9 mouse cellular contexts compared by ENCODE assay signal in genomic region chr1:38666111-38666765, GRCm38 (mm10). TPM values are rescaled to one million over a fixed set of nuclear protein-coding genes. Genes with fewer than 3 reads are reported as not detected.
DNase-seq lines count a peak whose midpoint lies in the region; ATAC-seq and TF ChIP-seq lines count a peak whose summit lies in the region.
"Had no signal": no experiment of that assay in that cellular context is flagged by ENCODE, and none has a peak within 500 bp of the region (broad histone marks: within the 10 kb centered on the region; RNA-seq: fewer than 3 reads in every experiment).

No protein-coding gene starts in this region.

- peak; percentile 3 for DNase-seq in liver, adult 2 months (ENCODE audit: extremely low read depth, low read depth, low spot score)
- DNase-seq in liver, postnatal 0 days, result no peak
- no peak for DNase-seq in limb, embryonic 10.5 days (ENCODE audit: low spot score)
- DNase-seq in thymus, postnatal 4 days, result no peak
- DNase-seq: cerebellum, postnatal 25 days had no signal

- TF ChIP-seq CTCF in liver, adult 2 months (IDR thresholded peaks at IDR 0.05; ENCODE audit: low read depth, low read length), result no peak
- no peak for TF ChIP-seq CTCF in liver, postnatal 0 days (IDR thresholded peaks at IDR 0.05; ENCODE audit: low read depth)
- TF ChIP-seq CTCF in small intestine, adult 2 months (IDR thresholded peaks at IDR 0.05; ENCODE audit: extremely low read depth, insufficient read length, insufficient replicate concordance, low read depth, low read length), result no peak

- no peak overlapping the region for H3K9ac ChIP-seq in liver, adult 2 months (ENCODE audit: low read depth, low read length)
- no peak overlapping the region for H3K9ac ChIP-seq in liver, postnatal 0 days (replicated peaks)
- H3K9ac ChIP-seq in intestine, embryonic 16.5 days (ENCODE audit: low read depth, low read length), result no peak overlapping the region
- H3K9ac ChIP-seq in midbrain, embryonic 13.5 days (replicated peaks), result no peak overlapping the region
- H3K9ac ChIP-seq: liver, embryonic 15.5 days had no signal

- no peaks in the 10 kb centered on the region for H3K27me3 ChIP-seq in liver, adult 2 months (ENCODE audit: control insufficient read depth, insufficient read depth, low read length)
- H3K27me3 ChIP-seq in liver, postnatal 0 days (ENCODE audit: insufficient read depth, low read length), result no peaks in the 10 kb centered on the region
- no peaks in the 10 kb centered on the region for H3K27me3 ChIP-seq in intestine, embryonic 16.5 days (replicated peaks; ENCODE audit: control insufficient read depth, insufficient read depth, low read length)
- H3K27me3 ChIP-seq in limb, embryonic 10.5 days (ENCODE audit: low read depth, poor library complexity, severe bottlenecking), result no peaks in the 10 kb centered on the region
- H3K27me3 ChIP-seq in small intestine, adult 2 months (ENCODE audit: control insufficient read depth, insufficient read depth, low read length), result no peaks in the 10 kb centered on the region
- no peaks in the 10 kb centered on the region for H3K27me3 ChIP-seq in midbrain, embryonic 13.5 days
- H3K27me3 ChIP-seq: liver, embryonic 15.5 days had no signal

- no peak overlapping the region for H3K4me3 ChIP-seq in liver, adult 2 months (ENCODE audit: insufficient read depth, low read depth, low read length)
- no peak overlapping the region for H3K4me3 ChIP-seq in liver, postnatal 0 days (ENCODE audit: low read depth, low read length)
- H3K4me3 ChIP-seq in intestine, embryonic 16.5 days (ENCODE audit: low read length), result no peak overlapping the region
- no peak overlapping the region for H3K4me3 ChIP-seq in limb, embryonic 10.5 days
- H3K4me3 ChIP-seq in small intestine, adult 2 months (ENCODE audit: low read depth, low read length), result no peak overlapping the region
- no peak overlapping the region for H3K4me3 ChIP-seq in midbrain, embryonic 13.5 days (replicated peaks)
- H3K4me3 ChIP-seq: liver, embryonic 15.5 days had no signal

- no peak for ATAC-seq in liver, postnatal 0 days
- peak; percentile 90 for ATAC-seq in intestine, embryonic 16.5 days
- ATAC-seq in midbrain, embryonic 13.5 days, result no peak

- H3K79me2 ChIP-seq in liver, adult 2 months (ENCODE audit: control insufficient read depth, insufficient read depth, low read length), result no peaks in the 10 kb centered on the region

- H3K36me3 ChIP-seq in liver, adult 2 months (ENCODE audit: control insufficient read depth, insufficient read depth, low read length), result no peaks in the 10 kb centered on the region
- H3K36me3 ChIP-seq in liver, postnatal 0 days (replicated peaks; ENCODE audit: insufficient read depth, low read length), result no peaks in the 10 kb centered on the region
- no peaks in the 10 kb centered on the region for H3K36me3 ChIP-seq in intestine, embryonic 16.5 days (ENCODE audit: control insufficient read depth, insufficient read depth, low read length)
- no peaks in the 10 kb centered on the region for H3K36me3 ChIP-seq in limb, embryonic 10.5 days
- H3K36me3 ChIP-seq in small intestine, adult 2 months (ENCODE audit: control insufficient read depth, insufficient read depth, low read length), result no peaks in the 10 kb centered on the region
- no peaks in the 10 kb centered on the region for H3K36me3 ChIP-seq in midbrain, embryonic 13.5 days
- H3K36me3 ChIP-seq: liver, embryonic 15.5 days had no signal

- no peaks in the 10 kb centered on the region for H3K4me1 ChIP-seq in liver, adult 2 months (ENCODE audit: control insufficient read depth, insufficient read depth, low read length)
- H3K4me1 ChIP-seq in liver, postnatal 0 days (ENCODE audit: insufficient read depth), result peaks cover 4% of the 10 kb centered on the region; the same call in 1 of the 2 replicates
- peaks cover 4% of the 10 kb centered on the region; the same call in 1 of the 2 replicates for H3K4me1 ChIP-seq in intestine, embryonic 16.5 days (ENCODE audit: control insufficient read depth, insufficient read depth, low read length)
- peaks cover 36% of the 10 kb centered on the region for H3K4me1 ChIP-seq in limb, embryonic 10.5 days
- H3K4me1 ChIP-seq in small intestine, adult 2 months (ENCODE audit: control insufficient read depth, insufficient read depth, insufficient read length, low read length), result no peaks in the 10 kb centered on the region
- H3K4me1 ChIP-seq in midbrain, embryonic 13.5 days (replicated peaks), result no peaks in the 10 kb centered on the region; the same call in 1 of the 2 replicates
- H3K4me1 ChIP-seq: liver, embryonic 15.5 days had no signal

- TF ChIP-seq POLR2A in liver, adult 2 months (IDR thresholded peaks at IDR 0.05; ENCODE audit: extremely low read depth, insufficient read depth, low read length), result no peak
- TF ChIP-seq POLR2A in small intestine, adult 2 months (IDR thresholded peaks at IDR 0.05; ENCODE audit: low read depth, low read length), result no peak

- H3K9me3 ChIP-seq in liver, postnatal 0 days (ENCODE audit: low read length), result no peaks in the 10 kb centered on the region
- no peaks in the 10 kb centered on the region for H3K9me3 ChIP-seq in intestine, embryonic 16.5 days (ENCODE audit: control insufficient read depth, low read length)
- H3K9me3 ChIP-seq in limb, embryonic 10.5 days (replicated peaks), result no peaks in the 10 kb centered on the region
- no peaks in the 10 kb centered on the region for H3K9me3 ChIP-seq in midbrain, embryonic 13.5 days
- H3K9me3 ChIP-seq: liver, embryonic 15.5 days had no signal

- no peak for TF ChIP-seq EP300 in liver, postnatal 0 days (IDR thresholded peaks at IDR 0.05; ENCODE audit: low read depth)

- no peak overlapping the region for H3K27ac ChIP-seq in liver, adult 2 months (replicated peaks; ENCODE audit: insufficient read depth, low read depth, low read length)
- H3K27ac ChIP-seq in liver, postnatal 0 days (ENCODE audit: low read depth), result no peak overlapping the region
- peak overlapping the region; percentile 74 for H3K27ac ChIP-seq in intestine, embryonic 16.5 days (ENCODE audit: low read length)
- H3K27ac ChIP-seq in limb, embryonic 10.5 days, result 0 out of 2 replicates have a peak overlapping the region, but pooled peaks have one; percentile 14
- peak overlapping the region; percentile 7; the same call in 1 of the 2 replicates for H3K27ac ChIP-seq in small intestine, adult 2 months (ENCODE audit: insufficient read depth, low read depth, low read length)
- H3K27ac ChIP-seq in midbrain, embryonic 13.5 days, result no peak overlapping the region
- H3K27ac ChIP-seq: liver, embryonic 15.5 days had no signal

- no peak overlapping the region for H3K4me2 ChIP-seq in liver, postnatal 0 days (ENCODE audit: low read depth, low read length)
- no peak overlapping the region for H3K4me2 ChIP-seq in intestine, embryonic 16.5 days (ENCODE audit: low read depth, low read length)
- no peak overlapping the region for H3K4me2 ChIP-seq in midbrain, embryonic 13.5 days (replicated peaks)
- H3K4me2 ChIP-seq: liver, embryonic 15.5 days had no signal

- 71% methylated on average over 5 of the region's 5 CpGs for WGBS in liver, adult 2 months
- 63% methylated on average over 5 of the region's 5 CpGs for WGBS in liver, postnatal 0 days (ENCODE audit: insufficient replicate concordance)
- 49% methylated on average over 5 of the region's 5 CpGs for WGBS in intestine, embryonic 16.5 days
- WGBS in limb, embryonic 10.5 days, result 74% methylated on average over 5 of the region's 5 CpGs
- WGBS in small intestine, adult 2 months, result 67% methylated on average over 5 of the region's 5 CpGs
- WGBS in midbrain, embryonic 13.5 days, result 85% methylated on average over 5 of the region's 5 CpGs

RNA-seq across cellular contexts. Expression of gene Aff3, which starts 1.5 kb away (rescaled TPM):
- 0.18 and 0.34 TPM in 2 replicates for total RNA-seq in liver, adult 2 months (2014; rRNA removed)
- polyA plus RNA-seq in liver, adult 2 months (2012; rRNA removed), result 0.21 and 0.28 TPM in 2 replicates
- polyA plus RNA-seq in liver, postnatal 0 days (2015; fragmentation: Nextera tagmentation; extraction: Ambion mirVana), result 0.81 and 1.1 TPM in 2 replicates
- polyA plus RNA-seq in intestine, embryonic 16.5 days (2015; fragmentation: Nextera tagmentation; extraction: Ambion mirVana), result 2.1 TPM in 2 replicates
- 33.9 and 38.8 TPM in 2 replicates for polyA plus RNA-seq in limb, embryonic 10.5 days (2016; fragmentation: Nextera tagmentation; extraction: Ambion mirVana)
- 1.2 and 1.5 TPM in 2 replicates for polyA plus RNA-seq in small intestine, adult 2 months (2012; rRNA removed)
- 10.7 and 12.7 TPM in 2 replicates for polyA plus RNA-seq in midbrain, embryonic 13.5 days (2015; fragmentation: Nextera tagmentation; extraction: Ambion mirVana)

Comparison
In these comparisons a context has a peak if more than half of its experiments do, and no peak if none do; other contexts are left out.
1. H3K27ac ChIP-seq: peak in intestine, embryonic 16.5 days (single experiment), limb, embryonic 10.5 days (single experiment) and small intestine, adult 2 months (single experiment); none in liver, adult 2 months (single experiment), liver, postnatal 0 days (single experiment) and midbrain, embryonic 13.5 days (single experiment).